Mouse (Mus musculus): ENCODE results near the gene Klk1b8. TPM values are rescaled to one million over a fixed set of nuclear protein-coding genes. Genes with fewer than 3 reads are reported as not detected.
"Not testable (repeated sequence)": the region's sequence is repeated elsewhere in the genome, so short reads cannot be mapped to it uniquely, and the experiment has no call there.

Gene Klk1b8
- polyA plus RNA-seq, 1 experiment, result not detected

DNA sequence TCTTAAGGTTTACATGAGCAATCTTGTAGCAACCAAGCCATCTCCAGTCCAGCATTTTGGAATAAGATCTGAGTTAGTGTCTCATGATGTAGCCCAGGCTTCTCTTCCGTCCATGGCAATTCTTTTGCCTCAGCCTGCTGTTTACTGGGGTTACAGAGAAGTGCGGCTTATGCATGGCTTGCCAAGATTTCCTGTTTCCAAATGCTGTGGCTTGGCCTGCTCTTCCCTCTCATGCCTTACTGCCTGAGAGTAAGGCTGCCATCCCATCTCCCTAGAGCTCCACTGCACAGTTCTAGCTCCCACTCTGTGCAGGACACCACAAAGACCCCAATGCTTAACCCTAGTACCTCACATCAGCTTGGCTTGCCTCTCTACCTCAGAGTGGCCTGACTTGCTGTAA lies 17.1 kb downstream of the Klk1b8 start:
- no peak overlapping the region for H3K4me3 ChIP-seq (ENCODE audit: insufficient read depth, low read depth, low read length)
- TF ChIP-seq CTCF (IDR thresholded peaks at IDR 0.05; ENCODE audit: insufficient read depth, low read depth, low read length) (no peak), POLR2A (IDR thresholded peaks at IDR 0.05; ENCODE audit: insufficient read depth, low read depth, low read length) (no peak)
- H3K27ac ChIP-seq (ENCODE audit: insufficient read depth, low read depth, low read length), result no peak overlapping the region
- WGBS, result 79% methylated on average over 2 of the region's 2 CpGs
- no peaks in the 10 kb centered on the region for H3K4me1 ChIP-seq (ENCODE audit: control insufficient read depth, insufficient read depth, low read length)

- whole genome bisulfite sequencing, result 91% methylated on average over 1 of the region's 1 CpGs
- H3K4me3 ChIP-seq (ENCODE audit: insufficient read depth, low read depth, low read length); H3K27ac ChIP-seq (ENCODE audit: insufficient read depth, low read depth, low read length); H3K4me1 ChIP-seq (ENCODE audit: control insufficient read depth, insufficient read depth, low read length): not testable (repeated sequence)
These were observed 25.3 kb downstream of the Klk1b8 start, which contains the start of gene Klk1b9 for GRCm38 (mm10) chr7:43975761-43976160. Klk1b9 (plus strand) TSS chr7:43976061.

DNA sequence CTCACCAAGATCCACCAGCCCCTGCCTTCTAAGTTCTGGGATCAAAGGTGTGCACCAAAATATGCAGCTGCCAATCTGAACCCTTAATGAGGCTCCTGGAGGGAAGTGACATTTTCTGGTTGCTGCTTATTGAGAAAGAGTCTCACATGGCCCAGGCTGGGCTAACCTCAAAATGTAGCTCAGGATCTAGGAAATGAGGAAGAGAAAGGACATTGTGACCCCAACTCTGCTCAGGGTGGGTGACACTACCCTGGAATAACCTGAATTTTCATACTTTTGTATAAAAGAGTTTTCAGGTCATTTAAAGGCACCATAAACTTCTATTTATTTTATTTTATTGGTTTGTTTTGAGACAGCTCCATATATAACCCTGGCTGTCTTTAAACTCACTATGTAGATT lies 35.2 kb downstream of the Klk1b8 start:
- H3K27ac ChIP-seq (ENCODE audit: insufficient read depth, low read depth, low read length), result no peak overlapping the region
- H3K4me1 ChIP-seq (ENCODE audit: control insufficient read depth, insufficient read depth, low read length), result no peaks in the 10 kb centered on the region
- no peak overlapping the region for H3K4me3 ChIP-seq (ENCODE audit: insufficient read depth, low read depth, low read length)
- no peak for TF ChIP-seq CTCF (IDR thresholded peaks at IDR 0.05; ENCODE audit: insufficient read depth, low read depth, low read length)
- no peak for TF ChIP-seq POLR2A (IDR thresholded peaks at IDR 0.05; ENCODE audit: insufficient read depth, low read depth, low read length)

DNA sequence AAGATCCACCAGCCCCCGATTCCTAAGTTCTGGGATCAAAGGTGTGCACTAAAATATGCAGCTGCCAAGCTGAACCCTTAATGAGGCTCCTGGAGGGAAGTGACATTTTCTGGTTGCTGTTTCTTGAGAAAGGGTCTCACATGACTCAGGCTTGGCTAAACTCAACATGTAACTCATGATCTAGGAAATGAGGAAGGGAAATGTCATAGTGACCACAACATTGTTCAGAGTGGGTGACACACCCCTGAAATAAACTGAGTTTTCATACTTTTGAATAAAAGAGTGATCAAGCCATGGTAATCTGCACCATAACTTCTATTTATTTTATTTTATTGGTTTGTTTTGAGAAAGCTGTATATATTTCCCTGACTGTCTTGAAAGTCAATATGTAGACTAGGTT lies 44.4 kb downstream of the Klk1b8 start:
- H3K4me3 ChIP-seq (ENCODE audit: insufficient read depth, low read depth, low read length); H3K27ac ChIP-seq (ENCODE audit: insufficient read depth, low read depth, low read length); H3K4me1 ChIP-seq (ENCODE audit: control insufficient read depth, insufficient read depth, low read length): not testable (repeated sequence)
- 67% methylated on average over 1 of the region's 1 CpGs for WGBS

DNA sequence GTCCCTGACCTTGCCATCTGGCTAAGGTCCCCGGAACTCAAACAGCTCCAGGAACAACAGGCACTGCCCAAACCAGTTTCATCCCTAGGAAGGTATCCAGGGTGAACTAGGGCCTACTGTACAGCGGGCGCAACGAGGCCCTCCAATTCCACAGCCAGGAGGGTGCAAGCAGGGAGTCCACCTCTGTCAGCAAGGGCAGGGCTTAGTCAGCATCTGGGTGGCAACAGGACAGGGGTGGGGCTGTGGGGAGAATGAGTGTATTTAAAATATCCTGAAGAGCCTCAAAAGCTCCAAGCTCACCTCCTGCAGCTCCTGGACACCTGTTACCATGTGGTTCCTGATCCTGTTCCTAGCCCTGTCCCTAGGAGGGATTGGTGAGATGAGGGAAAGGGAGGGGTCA lies 45.1 kb downstream of the Klk1b8 start, which contains the start of gene Klk1b11:
Gene Klk1b11, plus strand, starts transcription at position 301 of the 400 bp plus-strand sequence.
- H3K4me1 ChIP-seq (ENCODE audit: control insufficient read depth, insufficient read depth, low read length); H3K27ac ChIP-seq (ENCODE audit: insufficient read depth, low read depth, low read length); H3K4me3 ChIP-seq (ENCODE audit: insufficient read depth, low read depth, low read length): not testable (repeated sequence)
- WGBS, result 83% methylated on average over 4 of the region's 4 CpGs

Other genes with a start within 250 kb of the Klk1b8 start
- not detected in 2 replicates for gene Klk13, start 238.1 kb upstream of the Klk1b8 start, polyA plus RNA-seq (2012; ENCODE audit: insufficient read depth, insufficient read length, low replicate concordance, missing spikeins)
- not detected in 2 replicates for gene Klk12, start 181.8 kb upstream of the Klk1b8 start, polyA plus RNA-seq (2012; ENCODE audit: insufficient read depth, insufficient read length, low replicate concordance, missing spikeins)
- not detected in 2 replicates for gene Klk11, start 176.1 kb upstream of the Klk1b8 start, polyA plus RNA-seq (2012; ENCODE audit: insufficient read depth, insufficient read length, low replicate concordance, missing spikeins)
- not detected in 2 replicates for gene Klk10, start 169.6 kb upstream of the Klk1b8 start, polyA plus RNA-seq (2012; ENCODE audit: insufficient read depth, insufficient read length, low replicate concordance, missing spikeins)
- gene Klk9, start 158.8 kb upstream of the Klk1b8 start, polyA plus RNA-seq (2012; ENCODE audit: insufficient read depth, insufficient read length, low replicate concordance, missing spikeins), result not detected in 2 replicates
- gene Klk8, start 153.1 kb upstream of the Klk1b8 start, polyA plus RNA-seq (2012; ENCODE audit: insufficient read depth, insufficient read length, low replicate concordance, missing spikeins), result not detected in 2 replicates
- gene Klk7, start 139.4 kb upstream of the Klk1b8 start, polyA plus RNA-seq (2012; ENCODE audit: insufficient read depth, insufficient read length, low replicate concordance, missing spikeins), result not detected in 2 replicates
- gene Klk6, start 126.2 kb upstream of the Klk1b8 start, polyA plus RNA-seq (2012; ENCODE audit: insufficient read depth, insufficient read length, low replicate concordance, missing spikeins), result not detected in 2 replicates
- not detected in 2 replicates for gene Klk5, start 108.7 kb upstream of the Klk1b8 start, polyA plus RNA-seq (2012; ENCODE audit: insufficient read depth, insufficient read length, low replicate concordance, missing spikeins)
- not detected in 2 replicates for gene Klk4, start 69.5 kb upstream of the Klk1b8 start, polyA plus RNA-seq (2012; ENCODE audit: insufficient read depth, insufficient read length, low replicate concordance, missing spikeins)
- gene Klk15, start 16.9 kb upstream of the Klk1b8 start, polyA plus RNA-seq (2012; ENCODE audit: insufficient read depth, insufficient read length, low replicate concordance, missing spikeins), result not detected in 2 replicates
- gene Klk1b1, start 16.1 kb downstream of the Klk1b8 start, polyA plus RNA-seq (2012; ENCODE audit: insufficient read depth, insufficient read length, low replicate concordance, missing spikeins), result not detected in 2 replicates
- not detected in 2 replicates for gene Klk1b9, start 25.4 kb downstream of the Klk1b8 start, polyA plus RNA-seq (2012; ENCODE audit: insufficient read depth, insufficient read length, low replicate concordance, missing spikeins)
- not detected in 2 replicates for gene Klk1b11, start 45.2 kb downstream of the Klk1b8 start, polyA plus RNA-seq (2012; ENCODE audit: insufficient read depth, insufficient read length, low replicate concordance, missing spikeins)
- gene Klk1b26, start 61.5 kb downstream of the Klk1b8 start, polyA plus RNA-seq (2012; ENCODE audit: insufficient read depth, insufficient read length, low replicate concordance, missing spikeins), result not detected in 2 replicates
- not detected in 2 replicates for gene Klk1b27, start 101.6 kb downstream of the Klk1b8 start, polyA plus RNA-seq (2012; ENCODE audit: insufficient read depth, insufficient read length, low replicate concordance, missing spikeins)
- not detected in 2 replicates for gene Klk1b21, start 151.7 kb downstream of the Klk1b8 start, polyA plus RNA-seq (2012; ENCODE audit: insufficient read depth, insufficient read length, low replicate concordance, missing spikeins)
- not detected in 2 replicates for gene Klk1b22, start 162.0 kb downstream of the Klk1b8 start, polyA plus RNA-seq (2012; ENCODE audit: insufficient read depth, insufficient read length, low replicate concordance, missing spikeins)
- gene Klk1b16, start 186.1 kb downstream of the Klk1b8 start, polyA plus RNA-seq (2012; ENCODE audit: insufficient read depth, insufficient read length, low replicate concordance, missing spikeins), result not detected in 2 replicates
- gene Klk1b24, start 237.6 kb downstream of the Klk1b8 start, polyA plus RNA-seq (2012; ENCODE audit: insufficient read depth, insufficient read length, low replicate concordance, missing spikeins), result not detected in 2 replicates
- gene Klk1b3, start 247.5 kb downstream of the Klk1b8 start, polyA plus RNA-seq (2012; ENCODE audit: insufficient read depth, insufficient read length, low replicate concordance, missing spikeins), result not detected in 2 replicates